Mouse (Mus musculus): ENCODE measurements around the gene Axin1. TPM values are rescaled to one million over a fixed set of nuclear protein-coding genes. Genes with fewer than 3 reads are reported as not detected.
"Not testable (repeated sequence)": the region's sequence is repeated elsewhere in the genome, so short reads cannot be mapped to it uniquely, and the experiment has no call there.

Axin1 gene
- polyA plus RNA-seq, 1 experiment from 2014 or later: 18.2 TPM

DNA sequence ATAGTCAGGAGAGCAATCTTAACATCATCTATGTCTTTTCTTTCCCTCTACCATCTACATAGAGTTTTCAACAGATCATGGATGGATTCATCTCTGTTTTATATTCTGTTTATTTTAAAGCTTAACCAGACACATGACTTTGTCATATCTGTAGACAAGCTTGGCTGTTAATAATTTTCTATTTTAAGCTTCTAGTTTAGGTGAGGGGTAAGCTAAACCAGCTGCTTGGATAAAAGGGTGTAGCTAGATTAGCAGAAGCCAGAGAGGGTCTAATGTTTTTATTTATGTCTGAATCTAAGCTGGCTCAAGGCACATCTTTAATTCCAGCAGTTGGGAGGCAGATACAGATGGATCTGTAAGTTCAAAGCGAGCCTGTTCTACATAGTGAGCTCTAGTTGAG lies 24.2 kb downstream of the Axin1 start:
- H3K27ac ChIP-seq (replicated peaks): no peak overlapping the region
- ATAC-seq (ENCODE audit: low FRiP score, low read depth): no peak
- H3K4me1 ChIP-seq: no peaks in the 10 kb centered on the region
- no peak overlapping the region for H3K4me2 ChIP-seq (replicated peaks)
- no peak overlapping the region for H3K4me3 ChIP-seq
- 94% methylated on average over 1 of the region's 1 CpGs for WGBS
- H3K36me3 ChIP-seq: 0 out of 2 replicates have a peak, but pooled peaks cover 7% of the 10 kb centered on the region
- no peak overlapping the region for H3K9ac ChIP-seq (replicated peaks)
- no peaks in the 10 kb centered on the region for H3K27me3 ChIP-seq
- no peaks in the 10 kb centered on the region for H3K9me3 ChIP-seq

DNA sequence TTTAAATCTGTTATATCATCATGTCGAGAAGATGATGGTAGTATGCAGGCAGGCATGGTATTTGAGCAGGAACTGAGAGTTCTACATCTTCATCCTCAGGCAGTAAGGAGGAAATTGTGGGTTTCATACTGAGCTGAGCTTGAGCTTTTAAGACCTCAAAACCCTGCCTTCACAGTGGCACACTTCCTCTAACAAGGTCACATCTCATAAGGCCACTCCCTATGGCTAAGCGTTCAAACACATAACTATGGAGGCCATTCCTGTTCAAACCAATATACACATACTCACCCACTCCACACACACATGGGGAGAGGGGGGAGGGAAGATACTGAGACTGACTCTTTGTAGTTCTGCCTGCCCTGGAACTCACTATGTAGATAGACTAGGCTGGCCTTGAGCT lies 29.6 kb downstream of the Axin1 start:
- H3K9me3 ChIP-seq: no peaks in the 10 kb centered on the region
- no peaks in the 10 kb centered on the region for H3K27me3 ChIP-seq
- peaks cover 11% of the 10 kb centered on the region; the same call in 1 of the 2 replicates for H3K36me3 ChIP-seq
- no peak overlapping the region for H3K9ac ChIP-seq (replicated peaks)
- H3K4me3 ChIP-seq: no peak overlapping the region
- no peaks in the 10 kb centered on the region for H3K4me1 ChIP-seq
- no peak overlapping the region for H3K27ac ChIP-seq (replicated peaks)
- H3K4me2 ChIP-seq (replicated peaks): no peak overlapping the region
- ATAC-seq (ENCODE audit: low FRiP score, low read depth): no peak
- 90% methylated on average over 2 of the region's 2 CpGs for WGBS

DNA sequence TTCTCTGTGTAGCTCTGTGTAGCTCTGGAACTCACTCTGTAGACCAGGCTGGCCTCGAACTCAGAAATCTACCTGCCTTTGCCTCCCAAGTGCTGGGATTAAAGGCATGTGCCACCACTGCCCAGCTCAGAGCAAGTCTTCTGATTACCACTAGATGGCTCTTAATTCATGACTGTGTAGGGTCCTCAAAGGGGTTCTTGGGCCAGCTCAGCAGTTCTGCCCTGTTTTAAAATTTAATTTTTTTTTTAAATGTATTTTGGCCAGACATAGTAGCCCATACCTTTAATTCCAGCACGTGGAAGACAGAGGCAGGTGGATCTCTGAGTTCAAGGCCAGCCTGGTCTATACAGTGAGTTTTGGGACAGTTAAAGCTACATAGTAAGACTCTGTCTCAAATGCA lies 36.8 kb downstream of the Axin1 start:
- H3K4me2 ChIP-seq (replicated peaks); H3K27ac ChIP-seq (replicated peaks); H3K27me3 ChIP-seq; H3K4me1 ChIP-seq; H3K9me3 ChIP-seq; H3K4me3 ChIP-seq; ATAC-seq (ENCODE audit: low FRiP score, low read depth); H3K9ac ChIP-seq (replicated peaks): not testable (repeated sequence)
- peaks cover 48% of the 10 kb centered on the region for H3K36me3 ChIP-seq
- 84% methylated on average over 2 of the region's 2 CpGs for WGBS

DNA sequence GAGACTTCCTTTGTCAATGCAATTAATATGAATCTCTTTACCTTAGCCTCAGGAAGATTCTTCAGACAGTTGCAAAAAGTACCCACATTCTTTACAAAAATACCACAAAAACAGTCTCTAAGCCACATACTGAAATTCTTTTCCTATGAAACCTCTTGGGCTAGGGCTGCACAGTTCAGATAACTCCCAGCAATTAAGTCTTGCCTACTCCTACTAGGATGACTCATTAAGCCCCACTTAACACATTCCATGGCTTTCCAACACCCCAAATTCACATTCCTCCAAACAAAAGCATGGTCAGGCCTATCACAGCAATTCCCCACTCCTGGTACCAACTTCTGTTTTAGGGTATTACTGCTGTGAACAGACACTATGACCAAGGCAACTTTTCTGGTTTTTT lies 40.1 kb downstream of the Axin1 start:
- Histone ChIP-seq H3K27ac (replicated peaks) (no peak overlapping the region), H3K4me2 (replicated peaks) (no peak overlapping the region), H3K4me1 (no peaks in the 10 kb centered on the region), H3K4me3 (no peak overlapping the region), H3K9me3 (peaks cover 3% of the 10 kb centered on the region; the same call in 1 of the 2 replicates), H3K36me3 (peaks cover 69% of the 10 kb centered on the region), H3K27me3 (no peaks in the 10 kb centered on the region), H3K9ac (replicated peaks) (no peak overlapping the region)
- ATAC-seq (ENCODE audit: low FRiP score, low read depth): no peak

DNA sequence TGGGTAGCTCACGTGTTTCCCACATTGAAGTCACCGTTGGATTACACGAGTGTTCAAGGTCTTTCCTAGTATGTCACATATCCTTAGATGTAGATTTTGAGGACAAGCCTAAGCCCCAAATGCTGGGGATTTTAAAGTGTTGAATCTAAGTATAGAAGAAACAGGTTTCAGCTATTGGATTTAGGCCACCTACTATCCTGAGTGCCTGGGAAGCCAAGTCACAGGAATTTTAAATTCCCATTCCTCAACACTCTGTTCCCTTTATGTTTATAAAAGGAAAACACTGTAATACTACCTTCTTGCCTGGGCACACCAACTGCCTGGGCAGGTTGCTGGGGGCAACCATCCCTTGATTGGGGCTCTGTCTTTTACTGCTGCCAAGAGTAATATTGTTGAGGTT lies 42.7 kb downstream of the Axin1 start:
- no peak overlapping the region for H3K27ac ChIP-seq (replicated peaks)
- H3K4me3 ChIP-seq: no peak overlapping the region
- WGBS: 93% methylated on average over 3 of the region's 3 CpGs
- ATAC-seq (ENCODE audit: low FRiP score, low read depth): no peak
- H3K9me3 ChIP-seq: peaks cover 3% of the 10 kb centered on the region; the same call in 1 of the 2 replicates
- peaks cover 69% of the 10 kb centered on the region for H3K36me3 ChIP-seq
- H3K4me1 ChIP-seq: no peaks in the 10 kb centered on the region
- H3K27me3 ChIP-seq: no peaks in the 10 kb centered on the region
- H3K4me2 ChIP-seq (replicated peaks): no peak overlapping the region
- H3K9ac ChIP-seq (replicated peaks): no peak overlapping the region

DNA sequence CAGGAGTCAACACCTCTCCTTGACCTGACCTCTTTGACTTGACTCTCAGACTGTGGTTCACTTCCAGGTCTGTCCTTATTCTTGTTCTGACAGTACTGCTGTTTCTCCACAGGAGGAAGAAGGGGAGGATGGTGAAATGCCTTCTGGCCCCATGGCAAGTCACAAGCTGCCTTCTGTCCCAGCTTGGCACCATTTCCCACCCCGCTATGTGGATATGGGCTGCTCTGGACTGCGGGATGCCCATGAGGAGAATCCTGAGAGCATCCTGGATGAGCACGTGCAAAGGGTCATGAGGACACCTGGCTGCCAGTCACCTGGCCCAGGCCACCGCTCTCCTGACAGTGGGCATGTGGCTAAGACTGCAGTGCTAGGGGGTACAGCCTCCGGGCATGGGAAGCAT lies 49.1 kb downstream of the Axin1 start:
- Histone ChIP-seq H3K27ac (replicated peaks) (no peak overlapping the region), H3K9ac (replicated peaks) (no peak overlapping the region), H3K4me1 (no peaks in the 10 kb centered on the region), H3K27me3 (no peaks in the 10 kb centered on the region), H3K9me3 (no peaks in the 10 kb centered on the region), H3K4me2 (replicated peaks) (no peak overlapping the region), H3K36me3 (peaks cover 91% of the 10 kb centered on the region), H3K4me3 (no peak overlapping the region)
- 95% methylated on average over 5 of the region's 5 CpGs for WGBS
- no peak for ATAC-seq (ENCODE audit: low FRiP score, low read depth)

DNA sequence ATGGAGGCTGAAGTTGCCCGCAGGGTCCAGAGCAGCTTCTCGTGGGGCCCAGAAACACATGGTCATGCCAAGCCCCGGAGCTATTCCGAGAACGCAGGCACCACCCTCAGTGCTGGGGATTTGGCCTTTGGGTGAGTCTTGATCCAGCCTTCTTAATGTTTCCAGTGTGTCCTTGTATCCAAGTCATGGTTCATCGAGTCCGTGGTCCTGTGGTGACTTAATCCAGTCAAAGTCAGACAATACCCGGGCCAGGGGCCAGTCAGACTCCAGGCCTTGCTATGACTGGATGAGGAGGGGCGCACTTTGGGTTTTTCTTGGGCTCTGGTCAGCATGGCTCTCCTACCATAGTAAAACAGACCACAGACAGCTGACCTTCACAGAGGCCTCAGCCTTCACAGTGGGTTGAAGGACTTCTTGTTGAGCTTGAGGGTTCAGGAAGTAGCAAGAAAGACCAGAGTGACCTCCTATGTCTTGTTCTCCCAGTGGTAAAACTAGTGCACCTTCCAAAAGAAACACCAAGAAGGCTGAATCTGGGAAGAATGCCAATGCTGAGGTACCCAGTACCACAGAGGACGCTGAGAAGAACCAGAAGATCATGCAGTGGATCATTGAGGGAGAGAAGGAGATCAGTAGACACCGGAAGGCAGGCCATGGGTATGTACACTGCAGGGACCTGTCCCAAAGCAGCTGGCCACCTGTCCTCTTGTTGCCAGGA lies 49.8 kb downstream of the Axin1 start:
- Histone ChIP-seq H3K9ac (replicated peaks) (no peak overlapping the region), H3K9me3 (no peaks in the 10 kb centered on the region), H3K36me3 (peaks cover 90% of the 10 kb centered on the region), H3K4me3 (no peak overlapping the region), H3K27ac (replicated peaks) (no peak overlapping the region), H3K4me1 (no peaks in the 10 kb centered on the region), H3K27me3 (no peaks in the 10 kb centered on the region), H3K4me2 (replicated peaks) (no peak overlapping the region)
- no peak for ATAC-seq (ENCODE audit: low FRiP score, low read depth)
- WGBS: 91% methylated on average over 11 of the region's 11 CpGs

DNA sequence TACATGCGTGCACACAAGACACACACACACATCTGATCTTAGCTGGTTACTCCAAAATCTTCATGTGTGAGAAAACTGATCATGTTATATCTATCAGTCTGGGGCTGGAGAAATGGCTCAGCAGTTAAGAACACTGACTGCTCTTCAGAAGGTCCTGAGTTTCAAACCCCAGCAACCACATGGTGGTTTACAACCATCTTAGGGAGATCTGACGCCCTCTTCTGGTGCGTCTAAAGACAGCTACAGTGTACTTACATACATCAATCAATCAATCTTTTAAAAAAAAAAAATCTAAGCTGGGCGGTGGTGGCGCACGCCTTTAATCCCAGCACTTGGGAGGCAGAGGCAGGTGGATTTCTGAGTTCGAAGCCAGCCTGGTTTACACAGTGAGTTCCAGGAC lies 53.0 kb downstream of the Axin1 start:
- not testable (repeated sequence) for H3K9ac ChIP-seq (replicated peaks); ATAC-seq (ENCODE audit: low FRiP score, low read depth); H3K27ac ChIP-seq (replicated peaks); H3K4me2 ChIP-seq (replicated peaks); H3K4me1 ChIP-seq; H3K4me3 ChIP-seq; H3K9me3 ChIP-seq; H3K27me3 ChIP-seq
- WGBS: 87% methylated on average over 7 of the region's 7 CpGs
- H3K36me3 ChIP-seq: peaks cover 94% of the 10 kb centered on the region

DNA sequence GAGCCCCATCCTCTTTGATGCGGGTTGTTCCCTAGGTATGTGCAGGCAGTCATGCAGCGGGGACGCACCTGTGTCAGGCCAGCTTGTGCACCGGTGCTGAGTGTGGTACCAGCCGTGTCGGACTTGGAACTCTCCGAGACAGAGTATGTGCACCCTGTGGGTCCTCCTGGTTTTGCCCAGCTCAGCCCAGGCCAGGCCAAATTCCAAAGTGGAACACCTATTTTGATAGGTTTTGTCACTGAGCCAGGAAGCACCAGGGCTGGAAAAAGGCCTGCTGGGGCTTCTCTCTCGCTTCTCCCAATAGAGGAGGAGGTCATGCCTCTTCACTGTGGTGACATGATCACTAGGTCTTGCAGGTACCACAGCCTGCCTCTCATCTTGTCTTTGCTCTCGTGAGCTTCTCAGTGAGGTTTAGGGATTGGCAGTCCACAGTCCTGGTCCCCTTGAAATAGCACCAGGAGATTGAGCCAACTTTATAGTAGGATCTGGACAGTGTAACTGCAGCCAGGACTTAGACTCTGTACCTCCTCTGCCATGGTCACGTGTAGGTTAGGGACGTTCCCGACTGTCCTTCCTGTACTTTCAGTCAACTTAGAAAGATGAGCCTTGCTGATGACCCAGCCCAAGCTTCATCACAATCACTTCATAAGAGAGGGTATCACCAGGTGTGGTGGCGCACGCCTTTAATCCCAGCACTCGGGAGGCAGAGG lies 54.1 kb downstream of the Axin1 start:
- ATAC-seq (ENCODE audit: low FRiP score, low read depth): no peak
- 97% methylated on average over 15 of the region's 15 CpGs for WGBS
- no peak overlapping the region for H3K4me3 ChIP-seq

DNA sequence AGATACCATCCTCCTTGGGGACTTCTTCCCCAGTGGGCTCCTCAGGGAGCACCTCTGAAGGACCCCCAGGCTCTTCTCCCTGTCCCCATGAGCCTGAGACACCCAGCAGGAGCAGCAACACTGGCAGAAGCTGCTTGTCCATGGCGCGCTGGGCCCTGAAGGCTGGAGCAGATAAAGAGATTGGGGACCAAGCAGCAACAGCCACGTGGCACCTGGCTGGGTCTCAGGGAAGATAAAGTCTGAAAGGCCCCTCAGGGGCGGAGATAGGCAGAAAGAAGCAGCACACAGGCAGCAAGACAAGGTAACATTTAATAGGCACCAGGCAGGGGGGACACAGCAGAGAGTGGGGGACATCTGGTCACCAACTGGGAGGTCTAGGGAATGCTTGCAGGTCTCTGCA lies 60.4 kb downstream of the Axin1 start, which contains the start of gene Pdia2:
Gene Pdia2, minus strand, starts transcription at position 196 of the 400 bp plus-strand sequence.
- Histone ChIP-seq H3K4me2 (replicated peaks) (no peak within 1 kb of the TSS), H3K27ac (replicated peaks) (no peak within 1 kb of the TSS), H3K9ac (replicated peaks) (no peak within 1 kb of the TSS), H3K27me3 (peaks cover 56% of the 10 kb centered on the region), H3K36me3 (peaks cover 38% of the 10 kb centered on the region), H3K9me3 (no peaks in the 10 kb centered on the region), H3K4me1 (peaks cover 21% of the 10 kb centered on the region), H3K4me3 (no peak within 1 kb of the TSS)
- WGBS: 73% methylated on average over 4 of the region's 4 CpGs
- ATAC-seq (ENCODE audit: low FRiP score, low read depth): no peak

More for the DNA sequence above, 54.1 kb downstream of the Axin1 start:
- Histone ChIP-seq H3K9me3 (no peaks in the 10 kb centered on the region), H3K4me2 (replicated peaks) (no peak overlapping the region), H3K4me1 (no peaks in the 10 kb centered on the region), H3K27ac (replicated peaks) (no peak overlapping the region), H3K27me3 (no peaks in the 10 kb centered on the region), H3K36me3 (peaks cover 96% of the 10 kb centered on the region), H3K9ac (replicated peaks) (no peak overlapping the region)

DNA sequence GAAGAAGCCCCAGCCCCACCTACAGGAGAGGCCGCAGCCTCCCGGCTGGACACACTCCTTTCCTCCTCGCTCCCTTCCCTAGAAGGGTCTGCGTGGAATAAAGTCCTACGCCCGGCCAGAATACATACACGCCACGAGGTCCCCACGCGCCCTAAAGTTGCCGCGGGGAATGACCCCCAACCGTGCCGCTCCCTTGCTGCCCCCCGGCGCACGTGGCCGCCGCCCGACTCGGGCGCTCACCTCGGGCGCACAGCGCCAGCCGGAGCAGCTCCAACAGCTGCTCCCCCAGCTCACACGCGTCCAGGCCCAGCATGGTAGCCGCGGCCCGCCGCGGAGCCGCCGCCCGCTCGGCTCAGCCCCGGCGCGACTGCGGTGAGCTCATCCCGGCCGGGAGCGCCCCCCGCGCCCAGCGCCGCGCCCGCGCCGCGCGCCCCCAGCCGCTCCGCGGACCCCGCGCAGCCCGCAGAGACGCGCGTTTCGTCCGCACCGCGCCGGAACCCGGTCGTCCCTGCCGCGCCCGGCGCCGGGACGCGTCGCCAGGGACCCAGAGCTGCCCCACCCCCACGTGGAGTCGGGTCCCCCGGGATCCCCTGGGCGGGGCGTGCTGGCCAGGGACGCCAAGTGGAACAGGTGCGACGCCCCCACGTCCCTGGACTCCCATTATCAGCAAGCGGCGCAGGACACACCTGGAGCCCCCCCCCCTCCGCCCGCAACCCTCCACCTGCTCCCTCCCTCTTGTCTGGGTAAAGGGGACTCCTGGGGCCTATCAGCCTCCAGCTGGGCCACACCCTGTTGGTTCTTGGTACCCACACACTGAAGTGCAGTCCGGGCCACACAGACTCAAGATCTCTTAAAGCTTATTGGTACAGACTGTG lies 62.6 kb downstream of the Axin1 start:
- Histone ChIP-seq H3K27ac (replicated peaks) (no peak overlapping the region), H3K4me1 (peaks cover 24% of the 10 kb centered on the region), H3K27me3 (peaks cover 78% of the 10 kb centered on the region), H3K4me3 (peak overlapping the region; percentile 54), H3K4me2 (replicated peaks) (peak overlapping the region; percentile 90), H3K9me3 (no peaks in the 10 kb centered on the region), H3K9ac (replicated peaks) (peak overlapping the region; percentile 61), H3K36me3 (peaks cover 16% of the 10 kb centered on the region)
- WGBS: under 1% methylated on average over 75 of the region's 92 CpGs
- ATAC-seq (ENCODE audit: low FRiP score, low read depth): peak; percentile 78

DNA sequence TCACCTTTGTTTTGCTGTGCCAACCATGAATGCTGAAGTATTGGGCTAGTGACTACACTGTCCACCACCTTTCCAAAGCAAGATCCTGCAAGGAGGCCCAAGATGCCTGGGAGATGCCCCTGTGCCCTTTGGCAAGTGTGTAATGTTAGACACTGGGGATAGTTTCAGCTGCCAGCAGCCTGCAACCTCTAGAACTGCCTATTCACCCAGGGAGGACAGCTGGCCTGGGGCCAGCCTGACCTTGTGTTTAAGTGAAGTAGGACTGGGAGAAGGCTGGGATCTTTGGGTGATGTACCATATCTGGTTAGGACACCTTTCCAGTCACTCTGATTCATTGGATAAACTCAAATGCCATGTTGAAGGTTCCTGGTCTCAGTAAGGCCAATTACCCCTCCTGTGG lies 63.5 kb downstream of the Axin1 start:
- no peaks in the 10 kb centered on the region for H3K9me3 ChIP-seq
- H3K27ac ChIP-seq (replicated peaks): no peak overlapping the region
- peaks cover 78% of the 10 kb centered on the region for H3K27me3 ChIP-seq
- no peak overlapping the region for H3K4me2 ChIP-seq (replicated peaks)
- H3K36me3 ChIP-seq: peaks cover 7% of the 10 kb centered on the region
- no peak overlapping the region for H3K9ac ChIP-seq (replicated peaks)
- ATAC-seq (ENCODE audit: low FRiP score, low read depth): no peak
- peaks cover 24% of the 10 kb centered on the region for H3K4me1 ChIP-seq
- H3K4me3 ChIP-seq: no peak overlapping the region

Measured in midbrain, embryonic 12.5 days (tissue).